Mouse (Mus musculus) forebrain, embryonic 13.5 days (tissue): ENCODE results near the gene Clspn. TPM values are rescaled to one million over a fixed set of nuclear protein-coding genes. Genes with fewer than 3 reads are reported as not detected.

Experiments
- ATAC-seq: fragments of 200-750 bp; cut with Nextera tagmentation; 2 replicates; pipeline ENCODE4 v1.8.0; 2017
- H3K27ac ChIP-seq: fragments of 300-500 bp; sonication (generic); 2 replicates; pipeline ENCODE4 v1.5.1; 2015; ENCODE audit warnings: inconsistent platforms, mild to moderate bottlenecking, moderate library complexity
- H3K27me3 ChIP-seq: fragments of 300-500 bp; sonication (generic); 2 replicates; pipeline ENCODE4 v1.6.1; 2015; ENCODE audit warnings: mild to moderate bottlenecking, inconsistent platforms
- H3K36me3 ChIP-seq: fragments of 300-500 bp; sonication (generic); 2 replicates; pipeline ENCODE4 v1.6.1; 2015; ENCODE audit warnings: mild to moderate bottlenecking, inconsistent platforms; ENCODE audit not compliant: poor library complexity, severe bottlenecking
- H3K4me1 ChIP-seq: fragments of 300-500 bp; sonication (generic); 2 replicates; pipeline ENCODE4 v1.6.1; 2015; ENCODE audit warnings: inconsistent platforms
- H3K4me2 ChIP-seq: fragments of 300-500 bp; sonication (generic); 2 replicates; pipeline ENCODE4 v1.6.1; 2015; ENCODE audit warnings: inconsistent platforms, mild to moderate bottlenecking, moderate library complexity
- H3K4me3 ChIP-seq: fragments of 300-500 bp; sonication (generic); 2 replicates; pipeline ENCODE4 v1.5.1; 2015; ENCODE audit warnings: mild to moderate bottlenecking, inconsistent platforms
- H3K9ac ChIP-seq: fragments of 300-500 bp; sonication (generic); 2 replicates; pipeline ENCODE4 v1.6.1; 2015; ENCODE audit warnings: mild to moderate bottlenecking, inconsistent platforms
- H3K9me3 ChIP-seq: fragments of 300-500 bp; sonication (generic); replicated peaks from 2 replicates; pipeline ENCODE4 v1.6.1; 2016; ENCODE audit warnings: inconsistent platforms
- WGBS: fragments of 180-500 bp; shearing (Covaris S2); methylation state at CpG from one replicate; pipeline ENCODE4 v1.1.7; 2015; 5-methylcytosine and 5-hydroxymethylcytosine counted together
- polyA plus RNA-seq: library from polyadenylated mRNA; unstranded; fragments of >200 nt; fragmentation: Nextera tagmentation; extraction: Ambion mirVana; gene quantifications from 2 replicates; pipeline ENCODE4 v1.2.1, GENCODE M21; 2015

Clspn gene
- polyA plus RNA-seq, 1 experiment from 2014 or later: 41.9 TPM

DNA sequence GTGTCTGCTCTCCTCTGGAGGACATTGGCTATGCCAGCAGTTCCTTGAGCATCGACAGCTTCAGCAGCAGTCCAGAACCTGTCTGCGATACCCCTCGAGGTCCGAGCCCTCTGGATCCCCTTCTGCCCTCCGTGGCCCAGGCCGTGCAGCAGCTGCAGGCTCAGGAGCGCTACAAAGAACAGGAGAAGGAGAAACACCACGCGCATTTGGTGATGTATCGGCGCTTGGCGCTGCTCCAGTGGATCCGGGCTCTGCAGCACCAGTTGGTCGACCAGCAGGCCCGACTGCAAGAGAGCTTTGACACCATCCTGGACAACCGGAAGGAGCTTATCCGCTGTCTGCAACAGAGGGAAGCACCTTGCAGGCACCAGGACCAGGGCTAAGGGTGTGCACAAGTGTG, 55.3 kb downstream of the Clspn start:
- Histone ChIP-seq H3K9me3 (no peaks in the 10 kb centered on the region), H3K4me1 (peaks cover 7% of the 10 kb centered on the region; the same call in 1 of the 2 replicates), H3K4me3 (no peak overlapping the region), H3K27me3 (peaks cover 40% of the 10 kb centered on the region), H3K9ac (no peak overlapping the region), H3K36me3 (0 out of 2 replicates have a peak, but pooled peaks cover 5% of the 10 kb centered on the region), H3K27ac (no peak overlapping the region), H3K4me2 (no peak overlapping the region)
- WGBS: 89% methylated on average over 17 of the region's 17 CpGs
- no peak for ATAC-seq

DNA sequence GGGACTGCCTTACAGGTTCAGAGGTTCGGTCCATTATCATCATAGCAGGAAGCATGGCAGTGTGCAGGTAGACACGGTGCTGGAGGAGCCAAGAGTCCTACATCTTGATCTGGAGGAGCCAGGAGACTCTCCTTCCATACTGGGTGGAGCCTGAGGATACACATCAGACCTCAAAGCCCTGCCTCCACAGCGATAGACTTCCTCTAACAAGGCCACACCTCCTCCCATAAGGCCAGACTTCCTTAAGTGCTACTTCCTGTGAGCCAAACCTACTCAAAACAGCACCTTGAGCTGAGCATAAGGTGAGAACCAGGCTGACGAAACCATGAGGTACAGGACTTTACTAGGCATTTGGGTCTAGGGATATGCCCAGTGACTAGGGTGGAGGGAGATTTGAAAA, 59.6 kb downstream of the Clspn start:
- Histone ChIP-seq H3K4me1 (peaks cover 16% of the 10 kb centered on the region), H3K4me2 (no peak overlapping the region), H3K9ac (no peak overlapping the region), H3K27me3 (peaks cover 25% of the 10 kb centered on the region), H3K4me3 (no peak overlapping the region), H3K27ac (no peak overlapping the region), H3K9me3 (no peaks in the 10 kb centered on the region), H3K36me3 (0 out of 2 replicates have a peak, but pooled peaks cover 5% of the 10 kb centered on the region)
- WGBS: 89% methylated on average over 4 of the region's 4 CpGs
- ATAC-seq: no peak

DNA sequence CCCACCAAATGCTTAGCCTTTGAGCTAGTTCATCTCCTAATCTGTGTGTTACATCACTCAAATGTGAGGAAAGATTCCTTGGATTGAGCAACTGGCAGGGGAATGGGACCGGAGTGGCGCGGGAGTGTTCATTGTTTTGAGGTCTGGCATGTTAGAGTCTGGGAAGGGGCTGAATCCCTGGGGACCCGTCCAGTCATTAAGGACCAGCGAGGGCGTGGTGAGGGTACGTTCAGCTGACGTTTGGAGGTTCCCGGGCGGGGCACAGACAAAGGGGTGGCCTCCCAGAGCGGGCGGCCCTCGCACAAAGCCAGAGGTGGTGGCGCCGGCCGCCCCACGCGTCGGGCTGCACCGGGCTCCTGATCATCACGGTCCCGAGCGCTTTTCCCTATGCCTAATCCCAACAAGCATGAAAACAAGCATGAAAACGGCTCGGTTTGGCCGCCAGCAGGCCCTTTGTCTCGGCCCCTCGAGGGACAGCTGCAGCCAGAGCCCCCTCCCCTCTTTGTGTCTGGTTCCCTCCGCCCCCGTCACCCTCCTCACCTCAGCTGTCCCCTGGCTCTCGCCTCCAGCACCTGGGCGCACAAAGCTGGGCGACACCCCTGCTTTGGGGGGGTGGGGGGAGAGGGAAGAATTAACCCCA, 63.1 kb downstream of the Clspn start:
- Histone ChIP-seq H3K9ac (peak overlapping the region; percentile 66), H3K4me1 (peaks cover 16% of the 10 kb centered on the region), H3K4me3 (peak overlapping the region; percentile 34), H3K4me2 (peak overlapping the region; percentile 64), H3K27ac (peak overlapping the region; percentile 74), H3K9me3 (no peaks in the 10 kb centered on the region), H3K36me3 (no peaks in the 10 kb centered on the region), H3K27me3 (peaks cover 26% of the 10 kb centered on the region)
- under 1% methylated on average over 33 of the region's 33 CpGs for WGBS
- peak; percentile 43; the same call in 1 of the 2 replicates for ATAC-seq

DNA sequence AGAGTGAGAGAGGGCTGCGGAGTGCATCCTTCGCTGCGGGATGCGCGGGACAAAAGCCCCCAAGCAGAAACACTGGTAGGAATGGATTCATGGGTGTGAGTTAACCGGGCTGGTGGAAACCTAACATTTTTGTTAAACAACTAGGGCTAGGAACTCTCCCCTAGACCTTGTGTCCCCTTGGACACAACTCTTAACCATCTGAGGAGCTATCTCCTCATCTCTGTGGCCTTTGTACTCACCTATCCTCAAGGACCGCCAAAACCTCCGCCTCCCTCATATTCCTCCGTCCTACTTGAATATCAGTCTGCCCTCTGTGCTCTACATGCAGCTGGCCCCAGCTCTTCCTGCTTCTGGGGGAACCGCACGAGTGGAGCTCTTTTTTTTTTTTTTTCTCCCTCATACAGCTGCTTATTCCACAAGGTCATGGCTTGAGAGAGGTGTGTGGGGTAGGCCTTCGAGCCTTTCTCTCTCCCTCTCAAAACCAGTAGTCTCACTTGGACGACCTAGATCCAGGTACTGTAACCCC, 63.7 kb downstream of the Clspn start:
- peak overlapping the region; percentile 34 for H3K4me3 ChIP-seq
- 17% methylated on average over 13 of the region's 13 CpGs for WGBS
- peaks cover 29% of the 10 kb centered on the region for H3K27me3 ChIP-seq

DNA sequence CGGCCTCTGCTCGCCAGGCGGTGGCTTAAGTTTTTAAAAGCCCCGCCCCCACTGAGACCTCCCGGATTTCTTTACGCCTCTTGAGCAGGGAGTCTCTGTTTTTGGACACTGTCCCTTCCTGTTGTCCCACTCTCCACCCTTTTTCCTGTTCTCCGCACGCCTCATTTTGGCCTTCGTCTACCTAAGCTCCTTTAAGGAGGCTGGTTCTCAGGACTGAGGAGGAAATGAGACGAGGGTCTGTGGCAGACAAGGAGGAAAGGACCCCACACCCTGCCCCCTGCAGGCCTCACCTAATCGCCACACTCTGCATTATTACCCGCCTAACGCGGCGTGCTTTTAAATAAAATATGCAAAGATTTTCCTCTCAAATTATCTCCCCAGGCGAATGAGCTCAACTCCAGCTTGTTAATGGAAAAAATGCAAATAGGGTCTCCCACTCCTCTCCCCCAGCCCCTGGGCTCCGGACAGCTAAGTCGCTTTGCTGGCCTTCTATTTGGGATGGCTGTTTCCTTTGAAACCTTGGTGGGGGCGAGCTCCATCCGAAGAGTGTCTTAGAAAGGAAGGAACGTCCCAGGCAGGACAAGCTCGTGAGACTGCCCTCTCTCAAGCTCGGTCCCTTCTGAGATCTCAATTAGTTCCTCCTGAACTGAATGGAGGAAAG, 70.4 kb downstream of the Clspn start:
- WGBS: 1% methylated on average over 23 of the region's 23 CpGs
- H3K4me2 ChIP-seq: peak overlapping the region; percentile 44
- no peaks in the 10 kb centered on the region for H3K9me3 ChIP-seq
- no peaks in the 10 kb centered on the region for H3K36me3 ChIP-seq
- peaks cover 13% of the 10 kb centered on the region for H3K4me1 ChIP-seq
- H3K9ac ChIP-seq: peak overlapping the region; percentile 51; the same call in 1 of the 2 replicates
- H3K4me3 ChIP-seq: peak overlapping the region; percentile 7
- H3K27me3 ChIP-seq: peaks cover 26% of the 10 kb centered on the region
- ATAC-seq: peak; percentile 51; the same call in 1 of the 2 replicates
- peak overlapping the region; percentile 21 for H3K27ac ChIP-seq

More for the DNA sequence above, 63.7 kb downstream of the Clspn start:
- H3K36me3 ChIP-seq: no peaks in the 10 kb centered on the region
- no peak for ATAC-seq
- peaks cover 16% of the 10 kb centered on the region for H3K4me1 ChIP-seq
- no peaks in the 10 kb centered on the region for H3K9me3 ChIP-seq
- peak overlapping the region; percentile 64 for H3K4me2 ChIP-seq
- H3K9ac ChIP-seq: peak overlapping the region; percentile 66
- peak overlapping the region; percentile 74 for H3K27ac ChIP-seq

DNA sequence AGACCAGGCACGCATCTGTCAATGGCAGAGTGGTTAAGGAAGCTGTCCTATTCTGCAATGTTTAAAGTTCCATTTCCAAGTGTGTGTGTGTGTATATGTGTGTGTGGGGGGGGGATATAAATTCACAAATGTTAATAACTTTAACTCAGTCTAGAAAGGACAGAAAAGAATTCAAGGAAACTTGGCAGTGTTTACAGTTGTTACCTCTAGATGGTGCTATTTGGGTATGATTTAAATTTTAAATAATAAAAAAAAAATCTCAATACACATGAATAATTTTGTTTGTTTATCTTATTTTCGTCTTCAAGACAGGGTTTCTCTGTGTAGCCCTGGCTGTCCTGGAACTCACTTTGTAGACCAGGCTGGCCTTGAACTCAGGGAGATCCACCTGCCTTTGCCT, 75.2 kb downstream of the Clspn start:
- Histone ChIP-seq H3K36me3 (no peaks in the 10 kb centered on the region), H3K27ac (no peak overlapping the region), H3K27me3 (peaks cover 26% of the 10 kb centered on the region), H3K9me3 (no peaks in the 10 kb centered on the region), H3K9ac (no peak overlapping the region), H3K4me2 (no peak overlapping the region), H3K4me3 (no peak overlapping the region), H3K4me1 (peaks cover 14% of the 10 kb centered on the region)
- WGBS: 43% methylated on average over 2 of the region's 2 CpGs
- ATAC-seq: no peak

DNA sequence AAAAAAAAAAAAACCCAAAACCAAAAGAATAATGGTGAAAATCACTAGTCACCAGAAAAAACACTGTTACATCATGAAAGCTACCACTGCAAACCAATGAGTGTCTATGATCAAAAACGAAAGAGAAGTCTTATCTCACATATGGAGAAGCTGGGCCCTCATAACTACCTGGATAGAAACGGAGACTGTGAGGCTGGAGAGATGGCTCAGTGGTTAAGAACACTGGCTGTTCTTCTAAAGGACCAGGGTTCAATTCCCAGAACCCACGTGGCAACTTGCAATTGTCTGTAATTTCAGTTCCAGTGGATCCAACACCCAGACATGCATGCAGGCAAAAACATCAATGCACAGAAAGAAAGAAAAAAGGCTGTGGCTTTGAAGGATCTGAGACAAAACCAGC, 75.9 kb downstream of the Clspn start:
- Histone ChIP-seq H3K9me3 (no peaks in the 10 kb centered on the region), H3K27ac (no peak overlapping the region), H3K4me1 (peaks cover 6% of the 10 kb centered on the region), H3K4me3 (no peak overlapping the region), H3K36me3 (no peaks in the 10 kb centered on the region), H3K4me2 (no peak overlapping the region), H3K27me3 (peaks cover 30% of the 10 kb centered on the region), H3K9ac (no peak overlapping the region)
- no peak for ATAC-seq
- 73% methylated on average over 3 of the region's 3 CpGs for WGBS

DNA sequence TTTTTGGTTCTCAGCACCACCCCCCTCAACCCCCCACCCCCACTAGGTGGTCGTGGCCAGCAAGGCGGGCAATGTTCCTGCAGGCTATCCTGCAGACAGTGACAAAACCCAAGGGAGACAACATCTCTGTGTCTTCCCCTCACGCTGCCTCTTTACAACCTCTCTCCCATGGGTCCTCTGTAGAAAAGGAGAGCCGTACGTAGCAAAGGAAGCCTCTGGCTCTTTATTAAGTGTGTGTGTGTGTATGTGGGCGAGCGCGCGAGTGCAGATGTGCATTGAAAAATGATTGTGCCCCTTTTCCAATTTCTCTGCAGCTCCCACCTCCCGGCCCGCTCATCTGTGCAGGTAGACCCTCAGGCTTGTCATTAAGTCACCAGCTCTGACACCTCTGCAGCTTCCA, 79.6 kb downstream of the Clspn start:
- H3K27me3 ChIP-seq: peaks cover 24% of the 10 kb centered on the region
- H3K4me2 ChIP-seq: 0 out of 2 replicates have a peak overlapping the region, but pooled peaks have one; percentile 20
- H3K9ac ChIP-seq: 0 out of 2 replicates have a peak overlapping the region, but pooled peaks have one; percentile 37
- no peaks in the 10 kb centered on the region for H3K36me3 ChIP-seq
- no peak for ATAC-seq
- peaks cover 14% of the 10 kb centered on the region for H3K4me1 ChIP-seq
- H3K9me3 ChIP-seq: no peaks in the 10 kb centered on the region
- 26% methylated on average over 11 of the region's 11 CpGs for WGBS
- H3K4me3 ChIP-seq: no peak overlapping the region
- no peak overlapping the region for H3K27ac ChIP-seq

DNA sequence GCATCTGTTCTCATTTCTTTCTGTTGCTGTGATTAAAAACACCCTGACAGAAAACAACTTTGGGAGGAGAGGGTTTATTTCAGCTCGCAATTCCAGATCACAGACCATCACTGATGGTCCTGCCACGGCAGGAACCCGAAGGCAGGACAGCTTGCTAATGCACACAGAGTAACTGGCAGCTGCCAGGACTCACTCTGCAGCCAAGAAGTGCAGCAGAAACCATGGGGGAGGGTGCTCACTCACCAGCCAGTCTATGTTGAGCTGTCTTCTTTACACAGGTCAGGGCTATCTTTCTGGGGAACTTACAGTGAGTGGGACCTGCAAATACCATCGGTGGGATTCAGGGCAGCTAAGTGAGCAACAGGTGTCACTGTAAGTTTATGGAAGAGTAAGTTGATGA, 80.7 kb downstream of the Clspn start:
- Histone ChIP-seq H3K9ac (no peak overlapping the region), H3K36me3 (no peaks in the 10 kb centered on the region), H3K27me3 (peaks cover 24% of the 10 kb centered on the region), H3K9me3 (no peaks in the 10 kb centered on the region), H3K4me3 (no peak overlapping the region), H3K27ac (no peak overlapping the region), H3K4me2 (no peak overlapping the region), H3K4me1 (peaks cover 14% of the 10 kb centered on the region)
- WGBS: 78% methylated on average over 4 of the region's 4 CpGs
- ATAC-seq: no peak

DNA sequence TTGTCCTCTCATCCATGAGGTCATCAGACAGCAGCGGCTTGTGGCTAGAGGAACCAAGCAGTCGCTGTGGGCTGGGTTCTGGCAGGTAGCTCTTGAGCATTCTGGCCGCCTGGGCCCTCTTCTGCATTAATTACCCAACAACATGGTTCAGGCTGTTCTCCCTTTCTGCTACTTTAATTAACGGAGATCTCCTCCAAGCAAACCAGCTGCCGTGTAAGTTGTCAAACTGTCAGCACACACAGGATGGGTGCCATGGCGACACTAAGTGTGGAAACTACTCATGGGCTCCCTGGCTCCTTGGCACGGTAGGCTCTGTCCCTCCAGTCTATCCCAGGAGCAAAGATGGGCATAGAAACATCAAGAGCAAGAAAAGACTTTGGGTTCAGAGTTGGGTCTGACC, 82.6 kb downstream of the Clspn start:
- H3K9ac ChIP-seq: no peak overlapping the region
- 0 out of 2 replicates have a peak overlapping the region, but pooled peaks have one; percentile 14 for H3K27ac ChIP-seq
- H3K4me1 ChIP-seq: peaks cover 15% of the 10 kb centered on the region
- no peak overlapping the region for H3K4me2 ChIP-seq
- H3K36me3 ChIP-seq: no peaks in the 10 kb centered on the region
- ATAC-seq: peak; percentile 78
- 27% methylated on average over 7 of the region's 7 CpGs for WGBS
- H3K4me3 ChIP-seq: no peak overlapping the region
- no peaks in the 10 kb centered on the region for H3K9me3 ChIP-seq
- peaks cover 24% of the 10 kb centered on the region for H3K27me3 ChIP-seq

DNA sequence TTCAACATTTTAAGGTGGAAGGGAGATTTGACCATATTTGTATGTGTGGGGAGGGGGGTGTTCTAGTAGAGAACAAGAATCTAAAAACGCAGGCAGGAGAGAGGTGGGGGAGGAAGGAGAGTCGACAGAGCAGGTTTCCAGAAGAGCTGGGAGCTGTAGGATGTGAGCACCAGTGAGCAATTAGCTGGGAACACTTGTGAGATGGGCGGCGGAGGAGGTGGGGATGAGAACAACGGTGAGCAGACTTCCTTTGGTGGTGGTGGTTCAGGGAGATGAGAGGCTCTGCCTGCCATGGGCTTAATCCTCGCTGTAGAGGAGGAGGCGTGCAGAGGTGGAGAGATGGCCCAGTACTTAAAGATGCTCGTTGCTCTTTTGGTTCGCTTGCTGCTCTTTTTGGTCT, 85.2 kb downstream of the Clspn start:
- no peaks in the 10 kb centered on the region for H3K9me3 ChIP-seq
- no peak overlapping the region for H3K4me3 ChIP-seq
- no peak for ATAC-seq
- H3K27me3 ChIP-seq: peaks cover 13% of the 10 kb centered on the region
- H3K27ac ChIP-seq: no peak overlapping the region
- no peak overlapping the region for H3K9ac ChIP-seq
- WGBS: 28% methylated on average over 9 of the region's 9 CpGs
- H3K4me1 ChIP-seq: peaks cover 20% of the 10 kb centered on the region
- no peaks in the 10 kb centered on the region for H3K36me3 ChIP-seq
- H3K4me2 ChIP-seq: no peak overlapping the region
